Mouse (Mus musculus) lung, adult 18-20 months (tissue): ENCODE results near the gene Nav2.

Experiments
- DNase-seq, 2 experiments: peaks; one replicate each; pipeline ENCODE4 v3.0.0; 2022; ENCODE audit warnings: mixed read lengths in 2 of 2

The Nav2 gene

GRCm38 (mm10) chr7:48938190-48938589, 29.7 kb downstream of the Nav2 start:
- DNase-seq = no peak

DNA sequence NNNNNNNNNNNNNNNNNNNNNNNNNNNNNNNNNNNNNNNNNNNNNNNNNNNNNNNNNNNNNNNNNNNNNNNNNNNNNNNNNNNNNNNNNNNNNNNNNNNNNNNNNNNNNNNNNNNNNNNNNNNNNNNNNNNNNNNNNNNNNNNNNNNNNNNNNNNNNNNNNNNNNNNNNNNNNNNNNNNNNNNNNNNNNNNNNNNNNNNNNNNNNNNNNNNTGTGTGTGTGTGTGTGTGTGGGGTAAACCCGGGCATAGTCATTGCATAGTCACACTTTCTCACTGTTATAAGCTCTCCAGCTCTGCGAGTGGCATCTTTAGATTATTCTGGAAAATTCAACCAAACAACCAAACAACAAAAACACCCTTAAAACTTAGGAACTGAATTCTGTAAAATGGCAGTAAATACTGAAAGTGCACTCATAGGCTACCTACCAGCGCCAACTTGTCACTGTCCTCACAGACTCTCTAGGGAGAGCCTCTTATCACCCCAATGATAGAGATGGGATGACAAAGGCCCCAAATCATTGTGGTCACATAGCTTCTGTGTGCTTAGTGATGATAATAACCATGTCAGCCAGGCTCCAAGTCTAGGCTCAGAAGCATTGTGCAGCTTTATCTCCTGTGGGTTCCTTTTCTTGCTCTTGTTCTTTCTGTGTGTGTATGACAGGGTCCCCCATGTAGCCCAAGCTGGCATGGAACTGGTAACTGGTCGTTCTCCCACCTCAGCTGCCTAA, 40.0 kb downstream of the Nav2 start:
- DNase-seq = no peak

DNA sequence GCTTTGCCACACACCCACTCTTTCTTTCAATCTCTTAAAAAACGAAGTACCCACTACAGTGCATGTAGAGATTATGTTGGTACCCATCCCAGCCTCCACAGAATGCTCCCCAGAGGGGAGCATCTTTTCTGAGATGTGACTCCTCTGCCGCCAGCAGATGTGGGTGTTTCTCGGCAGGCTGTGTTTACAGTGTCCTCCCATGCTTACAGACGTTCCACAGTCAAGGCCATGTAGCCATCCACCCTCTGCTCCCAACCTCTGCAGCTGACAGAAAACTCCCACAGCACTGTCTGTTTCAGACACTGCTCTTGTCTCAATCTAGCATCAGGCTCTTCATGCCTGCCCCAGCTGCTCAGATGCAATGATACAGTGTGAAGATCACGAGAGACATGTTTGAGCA, 46.0 kb downstream of the Nav2 start:
- no peak for DNase-seq

- peak; percentile 51 to 64 for DNase-seq
Measured at GRCm38 (mm10) chr7:48958528-48959315, 50.2 kb downstream of the Nav2 start.

GRCm38 (mm10) chr7:48959316-48959661, 50.8 kb downstream of the Nav2 start:
- DNase-seq = no peak

GRCm38 (mm10) chr7:48960152-48960551, 51.6 kb downstream of the Nav2 start:
- DNase-seq = no peak

DNA sequence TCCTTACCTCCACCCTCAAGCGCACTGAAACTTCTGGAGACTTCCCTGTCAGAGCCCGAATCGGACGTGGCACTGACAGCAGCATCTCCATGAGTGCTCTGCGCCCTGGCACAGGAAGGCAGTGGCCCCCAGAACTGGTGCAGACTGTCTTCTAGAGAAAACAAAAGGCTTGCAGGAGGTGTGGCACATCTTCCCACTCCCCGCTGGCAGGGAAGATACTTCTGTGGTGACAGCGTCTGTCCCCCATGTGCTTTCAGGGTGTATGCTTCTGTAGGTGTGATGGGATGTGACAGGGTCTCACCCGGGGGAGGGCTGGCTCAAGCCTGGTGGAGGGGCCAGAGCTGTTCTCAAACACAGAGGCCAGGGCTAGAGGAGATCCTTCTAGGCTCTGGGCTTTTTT, 53.0 kb downstream of the Nav2 start:
- no peak for DNase-seq

DNA sequence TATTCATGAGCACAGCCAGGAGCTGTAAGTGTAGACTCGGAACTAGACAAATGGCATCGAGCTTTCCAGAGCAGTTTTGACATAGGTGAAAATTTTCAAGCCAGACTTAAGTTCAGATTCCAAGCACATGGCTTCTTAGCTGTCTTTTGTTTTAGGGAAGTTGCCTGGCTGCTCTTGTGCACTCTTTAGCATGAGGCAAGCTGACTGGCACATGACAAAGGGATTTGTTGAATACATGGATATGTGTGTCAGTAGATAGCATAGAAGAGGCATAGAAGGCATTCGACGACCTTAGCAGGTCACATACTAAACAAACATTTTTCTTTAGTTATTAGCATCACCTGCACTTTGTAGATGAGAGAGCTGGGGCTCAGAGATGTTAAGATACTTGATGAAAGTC, 53.4 kb downstream of the Nav2 start:
- no peak for DNase-seq

DNA sequence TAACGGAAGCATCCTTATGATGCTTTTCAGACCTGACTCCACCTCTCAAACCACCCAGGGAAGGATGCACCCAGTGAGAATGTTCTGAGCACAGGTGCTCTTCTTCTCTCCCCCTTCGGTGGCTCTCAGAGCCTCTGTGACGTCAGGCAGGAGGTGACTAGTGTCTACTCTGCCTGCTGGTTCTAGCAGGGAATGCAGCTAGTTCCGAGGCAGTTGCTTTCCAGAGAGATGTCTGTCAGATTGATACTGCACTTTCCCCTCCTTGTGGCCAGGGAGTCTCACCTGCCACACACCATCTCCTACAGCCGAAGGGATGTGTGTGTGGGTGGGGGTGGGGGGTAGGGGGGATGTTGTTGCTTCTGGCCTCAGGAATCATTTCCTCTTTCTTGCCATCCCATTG, 54.6 kb downstream of the Nav2 start:
- DNase-seq = no peak

- no peak for DNase-seq
Measured at GRCm38 (mm10) chr7:48963554-48963953, 55.0 kb downstream of the Nav2 start.

GRCm38 (mm10) chr7:48965796-48966512, 57.4 kb downstream of the Nav2 start:
- no peak for DNase-seq

DNA sequence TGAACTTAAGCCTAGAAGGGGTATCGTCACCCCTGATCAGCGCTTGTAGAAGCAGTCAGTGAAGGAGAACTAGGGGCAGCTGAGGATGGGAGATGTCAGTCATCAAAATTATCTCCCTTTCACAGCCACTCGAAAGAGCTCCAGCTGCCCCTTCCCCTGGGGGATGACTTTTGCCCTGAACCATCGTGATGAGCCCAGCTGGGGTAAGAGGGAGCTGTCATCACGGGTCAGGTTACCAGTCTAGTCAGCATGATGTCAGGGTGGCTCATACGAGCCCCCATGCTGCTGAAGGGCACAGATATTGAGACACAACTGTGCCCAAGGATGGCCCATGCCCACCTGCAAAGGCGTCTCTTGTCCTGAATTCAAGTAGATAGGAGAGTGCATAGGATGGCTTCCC, 72.5 kb downstream of the Nav2 start:
- no peak for DNase-seq

DNA sequence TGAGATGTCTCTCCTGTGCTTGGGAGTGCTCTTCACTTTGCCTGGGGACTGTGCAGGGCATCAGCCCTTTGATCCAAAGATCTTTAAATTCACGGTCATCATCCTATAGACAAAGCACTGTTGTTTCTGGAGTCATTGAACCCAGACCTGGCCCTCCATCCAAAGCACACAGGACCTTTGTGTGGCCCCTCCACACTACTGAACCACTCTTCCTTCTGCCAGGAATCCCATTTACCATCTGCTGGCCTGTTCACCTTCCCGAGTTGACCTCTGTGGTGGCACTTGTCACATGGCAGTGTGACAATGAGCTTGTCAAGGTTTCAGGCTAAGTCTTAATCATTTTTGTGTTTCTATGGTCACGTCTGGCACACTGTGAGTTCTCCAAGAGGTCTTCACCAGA, 73.3 kb downstream of the Nav2 start:
- DNase-seq = no peak

DNA sequence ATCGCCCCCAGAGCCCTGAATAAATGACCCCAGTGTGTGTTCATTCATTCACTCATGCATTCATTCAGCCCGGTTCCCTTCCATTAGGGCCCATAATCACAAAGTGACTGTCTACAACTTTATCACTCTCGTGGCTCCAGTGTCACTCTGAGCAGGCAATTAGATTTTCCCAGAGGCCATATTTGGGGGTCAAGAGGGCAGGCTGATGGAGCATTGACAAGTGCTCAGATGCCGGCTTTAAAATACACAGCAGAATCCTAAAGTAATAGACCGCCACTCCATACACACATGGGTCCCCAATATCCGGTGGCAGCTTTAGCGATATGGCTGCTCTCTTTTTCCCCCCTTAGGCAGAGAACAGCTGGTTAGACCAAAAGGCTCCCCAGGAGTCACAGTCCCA, 74.1 kb downstream of the Nav2 start:
- no peak for DNase-seq

DNA sequence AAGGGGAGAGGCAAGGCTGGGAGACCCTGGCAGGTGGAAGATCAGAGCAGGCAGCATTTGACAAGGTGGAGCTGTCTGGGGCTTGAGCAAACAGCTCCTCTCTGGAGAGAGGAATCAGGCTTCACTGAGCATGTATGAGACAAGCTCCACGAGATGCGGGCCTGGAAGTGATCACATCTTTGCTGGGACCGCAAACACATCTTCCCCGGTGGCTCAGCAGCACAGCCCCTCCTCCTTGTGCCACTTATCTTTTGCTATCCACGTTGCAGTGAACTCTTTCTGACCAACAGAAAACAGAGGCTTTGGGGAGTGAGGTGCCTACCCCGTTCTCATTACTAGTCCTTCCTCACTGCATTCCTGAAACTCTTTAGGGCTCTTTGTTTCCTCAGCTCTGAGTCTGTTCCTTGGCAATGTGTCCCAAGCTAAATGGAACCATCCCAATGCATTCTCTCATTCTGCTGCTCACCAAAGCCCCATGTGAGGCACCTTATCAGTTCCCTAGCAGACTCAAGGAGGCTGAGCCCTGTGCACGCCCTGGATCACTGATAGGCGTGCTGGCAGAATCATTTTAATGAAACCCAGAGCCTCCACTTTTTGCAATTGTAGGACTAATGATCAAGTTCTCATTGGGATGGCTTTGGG, 83.5 kb downstream of the Nav2 start:
- no peak for DNase-seq

GRCm38 (mm10) chr7:48995171-48995570, 86.7 kb downstream of the Nav2 start:
- no peak for DNase-seq

DNA sequence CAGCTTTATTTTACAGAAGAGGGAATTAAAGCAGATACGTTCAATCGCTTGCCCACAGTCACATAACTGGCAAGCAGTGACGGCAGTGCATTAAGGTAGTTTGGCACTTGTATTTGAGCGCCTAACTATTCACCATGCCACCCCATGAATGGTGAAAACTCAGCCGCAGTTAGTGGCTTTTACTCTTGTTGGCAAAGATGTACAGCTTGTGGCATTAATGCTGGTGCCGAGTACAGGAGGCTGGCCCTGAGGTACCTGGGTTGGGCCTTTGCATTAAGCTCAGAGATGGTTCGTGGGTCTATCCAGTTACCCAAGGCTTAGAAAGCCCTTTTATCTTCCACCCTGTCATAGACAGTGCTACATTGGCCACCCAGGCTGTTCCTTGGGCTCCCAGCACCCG, 87.2 kb downstream of the Nav2 start:
- DNase-seq = no peak

- DNase-seq = no peak
Measured at GRCm38 (mm10) chr7:48996829-48997228, 88.3 kb downstream of the Nav2 start.

DNA sequence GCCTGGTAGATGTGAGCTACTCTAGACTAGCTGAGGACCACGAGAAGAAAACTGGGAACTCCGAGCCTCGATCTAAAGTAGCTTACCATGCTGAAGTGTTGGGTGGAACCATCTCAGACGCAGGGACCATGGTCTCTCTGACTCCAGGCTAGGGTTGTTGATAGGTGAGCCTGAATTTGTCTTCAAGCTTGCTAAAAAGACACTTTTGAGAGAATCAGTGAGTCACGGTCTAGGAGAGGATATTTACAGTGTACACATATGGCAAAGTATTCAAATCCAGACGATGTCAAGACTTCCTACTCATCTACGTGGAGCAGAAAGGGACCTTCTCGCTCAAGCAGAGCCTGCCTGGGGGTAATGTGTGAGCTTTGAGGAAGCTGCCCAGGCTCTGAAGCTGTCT, 89.6 kb downstream of the Nav2 start:
- DNase-seq = no peak

DNA sequence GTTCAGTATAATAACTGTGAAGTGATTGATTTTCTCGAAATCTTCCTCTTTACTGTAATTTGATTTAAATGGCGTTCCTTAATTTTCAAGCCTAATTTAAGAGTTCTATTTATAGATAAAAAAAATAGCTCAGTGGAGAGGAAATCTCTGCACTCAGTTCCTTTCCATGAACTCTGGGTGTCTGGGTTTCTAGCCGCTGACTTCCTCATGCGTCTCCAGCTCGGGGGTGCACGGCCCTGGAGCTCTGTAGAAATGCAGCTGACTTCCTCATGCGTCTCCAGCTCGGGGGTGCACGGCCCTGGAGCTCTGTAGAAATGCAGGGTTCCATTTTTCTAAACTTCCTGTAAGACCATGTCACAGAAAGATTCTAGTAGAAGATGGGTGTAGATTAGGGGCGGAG, 90.1 kb downstream of the Nav2 start:
- peak; percentile 20 to 21 for DNase-seq

DNA sequence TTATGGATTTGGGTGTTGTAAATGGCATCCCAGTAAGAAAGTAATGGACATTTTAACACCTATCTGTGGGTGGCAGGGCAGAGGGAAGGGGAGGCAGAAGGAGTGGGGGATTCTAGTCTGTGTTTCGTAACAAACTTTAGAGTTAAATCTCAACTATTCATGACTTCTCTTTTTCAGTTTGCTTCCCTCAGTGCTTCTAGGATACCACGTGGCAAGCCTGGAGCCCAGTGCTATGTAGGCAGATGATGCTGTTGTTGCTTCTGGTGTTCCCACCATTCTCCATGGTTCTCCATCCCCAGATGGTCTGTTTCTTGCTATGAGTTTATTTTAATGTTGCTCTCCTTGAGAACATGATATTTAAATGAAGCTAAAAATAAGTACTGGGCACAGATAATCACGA, 92.3 kb downstream of the Nav2 start:
- no peak for DNase-seq

GRCm38 (mm10) chr7:49004402-49004801, 95.9 kb downstream of the Nav2 start:
- DNase-seq = peak; percentile 30 to 47

- peak in 1 of 2 experiments; percentile 18 for DNase-seq
Measured at GRCm38 (mm10) chr7:49006886-49007285, 98.4 kb downstream of the Nav2 start.
